Mouse (Mus musculus) right cerebral cortex, adult 2 months (tissue): ENCODE results near the gene Anxa2.
A peak's percentile ranks its signal among the peaks of the same experiment; 100 is the strongest.

Experiments
- DNase-seq, 2 experiments: peaks; one replicate each; pipeline ENCODE4 v3.0.0; 2021 to 2022; ENCODE audit warnings: low spot score in 2 of 2

The Anxa2 gene

GRCm38 (mm10) chr9:69458982-69459381, 5.6 kb downstream of the Anxa2 start:
- DNase-seq = no peak

DNA sequence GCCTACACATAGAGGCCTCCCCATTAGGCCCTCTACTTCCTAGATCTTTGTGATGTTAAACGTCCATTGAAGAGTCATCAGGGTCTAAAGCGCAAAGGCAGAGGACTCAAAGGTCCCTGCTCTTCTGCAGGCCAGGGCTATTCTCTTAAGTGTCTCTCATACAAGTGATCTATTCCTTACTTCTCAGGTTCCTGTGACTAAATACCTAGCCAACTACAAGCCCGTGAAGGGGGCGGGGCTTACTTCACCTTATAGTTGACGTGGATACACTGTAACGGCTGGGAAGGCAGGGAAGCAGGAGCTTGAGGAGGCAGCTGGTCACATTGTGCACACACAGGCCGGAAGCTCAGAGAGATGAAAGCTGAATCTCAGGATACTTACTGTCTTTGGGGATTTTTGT, 6.5 kb downstream of the Anxa2 start:
- no peak for DNase-seq

DNA sequence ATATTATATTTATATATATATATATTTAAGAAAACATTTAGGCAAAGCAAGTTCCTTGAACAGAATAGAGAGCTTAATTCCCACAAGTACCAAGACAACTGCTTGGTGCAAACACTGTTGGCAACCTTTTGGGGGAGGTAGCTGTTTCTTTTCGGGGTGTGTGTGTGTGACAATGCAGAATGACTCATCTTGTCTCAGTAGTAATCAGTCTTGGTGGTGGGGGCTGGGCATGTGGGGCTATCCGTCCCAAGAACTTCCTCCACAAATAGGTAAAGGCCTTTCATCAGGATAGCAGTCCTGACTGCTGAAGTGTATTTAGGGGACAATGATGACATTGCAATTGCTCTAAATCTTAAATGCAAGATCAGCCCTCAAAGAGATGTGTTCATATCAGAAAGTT, 9.6 kb downstream of the Anxa2 start:
- no peak for DNase-seq

DNA sequence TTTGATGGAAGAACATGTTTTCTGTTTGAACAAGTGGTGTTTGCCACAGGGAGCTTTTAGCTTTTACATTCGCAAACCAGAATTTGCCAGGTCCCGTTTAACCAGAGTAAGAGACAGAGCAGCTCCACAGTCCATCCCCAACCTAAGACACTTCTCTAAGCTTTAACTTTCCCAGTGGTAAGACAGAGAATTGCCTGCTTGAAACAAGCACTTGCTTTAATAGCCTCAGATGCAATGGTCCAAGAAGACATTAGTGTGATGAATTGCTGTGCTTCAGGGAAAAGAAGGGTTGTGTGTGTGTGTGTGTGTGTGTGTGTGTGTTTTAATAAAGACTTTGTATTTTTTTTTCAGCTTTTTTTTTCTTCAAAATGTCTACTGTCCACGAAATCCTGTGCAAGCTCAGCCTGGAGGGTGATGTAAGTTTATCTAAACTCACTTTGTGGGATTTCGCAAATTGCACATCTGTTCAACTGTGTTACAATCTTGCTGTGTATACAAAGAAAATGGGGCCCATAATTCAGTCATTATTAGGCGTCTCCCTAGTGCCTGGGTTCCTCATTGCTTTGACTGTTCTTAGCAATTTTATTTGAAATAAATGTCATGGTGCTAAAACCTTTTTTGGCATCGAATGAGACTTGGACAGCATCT, 10.8 kb downstream of the Anxa2 start:
- DNase-seq = no peak

- DNase-seq = no peak
Measured at GRCm38 (mm10) chr9:69466098-69466497, 12.7 kb downstream of the Anxa2 start.

DNA sequence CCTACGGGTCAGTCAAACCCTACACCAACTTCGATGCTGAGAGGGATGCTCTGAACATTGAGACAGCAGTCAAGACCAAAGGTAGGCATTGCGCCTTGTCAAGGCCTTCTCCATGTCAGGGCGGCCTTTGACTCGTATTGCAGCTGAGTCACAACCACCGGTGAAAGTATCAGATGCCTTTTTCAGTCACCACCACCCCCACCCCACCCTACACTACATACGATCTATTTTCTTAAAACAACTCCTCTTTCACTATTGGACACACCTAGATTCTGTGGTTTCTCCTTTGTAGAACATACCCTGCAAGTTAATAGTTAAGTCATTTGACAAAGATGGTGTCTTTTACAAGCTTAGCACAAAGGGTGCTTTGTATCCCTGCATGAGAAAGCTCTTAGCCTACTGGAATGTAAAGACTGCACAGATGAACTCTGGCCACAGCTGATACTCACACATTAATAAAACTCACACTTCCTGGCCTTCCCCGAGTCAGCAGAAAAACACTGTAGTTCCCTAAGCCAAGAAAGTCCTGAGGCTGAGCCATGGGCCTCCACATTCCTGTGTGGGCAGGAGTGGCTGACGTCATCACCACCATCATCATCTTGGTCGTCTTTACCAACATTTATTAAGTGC, 14.0 kb downstream of the Anxa2 start:
- no peak for DNase-seq

GRCm38 (mm10) chr9:69468991-69469390, 15.6 kb downstream of the Anxa2 start:
- no peak for DNase-seq

GRCm38 (mm10) chr9:69470362-69470761, 16.9 kb downstream of the Anxa2 start:
- DNase-seq = no peak

DNA sequence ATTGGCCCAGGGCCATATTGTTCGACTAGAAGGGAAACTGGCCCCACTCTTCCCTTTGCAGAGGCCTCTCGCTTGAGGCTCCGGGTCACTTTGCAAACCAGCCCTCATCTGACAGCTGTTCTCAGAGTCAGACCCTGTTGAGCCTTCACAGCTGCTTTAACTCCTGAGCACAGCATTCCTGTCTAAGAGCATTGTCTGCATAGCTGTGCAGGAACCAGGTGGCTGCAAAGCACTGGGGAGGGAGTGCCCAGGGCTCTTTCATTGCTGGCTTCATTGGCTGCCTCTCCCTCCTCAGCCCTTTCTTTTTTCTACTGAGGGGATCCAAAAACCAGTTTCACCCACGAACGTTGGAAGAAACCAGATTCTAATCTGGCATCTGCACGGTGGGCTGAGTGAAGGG, 17.5 kb downstream of the Anxa2 start:
- DNase-seq = no peak

DNA sequence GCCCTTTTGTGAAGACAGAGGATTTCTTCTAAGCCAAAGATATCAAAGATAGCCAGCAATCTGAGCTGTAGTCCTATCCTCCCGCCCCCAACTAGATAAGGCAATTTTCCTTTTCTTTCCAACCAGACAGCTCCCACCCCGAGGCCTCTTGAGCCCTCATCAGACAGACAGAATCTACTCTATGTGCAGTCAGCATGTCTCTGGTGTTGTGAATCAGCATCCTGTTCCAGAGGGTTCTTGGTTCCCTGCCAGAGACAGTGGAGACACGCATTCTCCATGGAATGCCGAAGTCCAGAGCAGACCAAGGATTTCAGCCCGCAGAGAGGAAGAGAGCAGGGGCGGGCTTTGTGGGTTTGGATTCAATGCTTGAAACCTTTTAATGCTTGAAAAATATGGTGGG, 19.3 kb downstream of the Anxa2 start:
- DNase-seq = no peak

DNA sequence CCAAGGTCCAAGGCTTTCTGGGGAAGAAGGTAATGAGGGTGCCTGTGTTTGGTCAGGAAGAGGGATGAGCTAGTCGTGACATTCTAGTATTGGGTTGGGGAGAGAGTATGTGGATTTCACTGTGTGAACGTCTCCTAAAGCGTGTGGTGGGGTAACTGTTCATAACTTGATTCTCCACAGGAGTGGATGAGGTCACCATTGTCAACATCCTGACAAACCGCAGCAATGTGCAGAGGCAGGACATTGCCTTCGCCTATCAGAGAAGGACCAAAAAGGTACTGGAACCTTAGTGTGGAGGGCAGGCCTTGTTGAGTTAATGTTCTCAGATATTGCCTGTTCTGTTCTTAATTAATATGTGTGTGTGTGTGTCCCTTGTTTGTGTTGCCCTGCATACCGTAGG, 22.5 kb downstream of the Anxa2 start:
- DNase-seq = no peak

- DNase-seq = no peak
Measured at GRCm38 (mm10) chr9:69477195-69477823, 23.9 kb downstream of the Anxa2 start.

- no peak for DNase-seq
Measured at GRCm38 (mm10) chr9:69477824-69478222, 24.4 kb downstream of the Anxa2 start.

DNA sequence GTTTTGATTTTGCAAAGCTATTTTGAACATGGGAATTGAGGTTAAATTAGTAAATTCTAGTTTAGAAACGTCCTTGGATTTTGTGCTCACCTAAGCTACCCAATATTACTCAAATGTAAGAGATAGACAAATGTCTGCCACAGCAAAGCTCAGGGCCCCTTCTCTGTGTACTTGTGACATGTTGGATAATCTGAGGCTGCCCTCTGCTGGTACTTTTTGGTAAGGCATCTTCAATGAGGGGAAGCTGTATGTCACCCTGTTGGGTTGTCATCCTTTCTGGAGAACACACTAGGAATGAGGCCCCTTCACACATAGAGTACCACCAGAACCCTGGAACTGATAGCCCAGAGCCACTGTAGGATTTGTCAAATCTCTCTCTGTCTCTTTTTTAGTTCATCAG, 26.9 kb downstream of the Anxa2 start:
- peak; percentile 91 to 94 for DNase-seq

GRCm38 (mm10) chr9:69483811-69484210, 30.4 kb downstream of the Anxa2 start:
- DNase-seq = no peak

DNA sequence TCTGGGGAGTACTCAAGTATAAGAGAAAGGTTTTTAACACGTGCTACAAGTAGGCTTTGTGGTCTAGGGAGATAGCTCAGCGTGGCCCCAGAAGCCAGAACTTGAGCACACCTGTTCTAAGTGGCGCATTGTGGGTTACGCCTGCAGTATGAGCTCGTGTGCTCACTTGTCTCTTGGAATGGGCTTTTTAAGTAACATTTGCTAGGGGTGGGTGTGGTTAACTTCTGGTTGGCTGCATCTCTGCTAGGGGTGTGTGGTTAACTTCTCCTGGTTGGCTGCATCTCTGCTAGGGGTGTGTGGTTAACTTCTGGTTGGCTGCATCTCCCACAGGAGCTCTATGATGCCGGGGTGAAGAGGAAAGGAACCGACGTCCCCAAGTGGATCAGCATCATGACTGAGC, 32.7 kb downstream of the Anxa2 start:
- no peak for DNase-seq

DNA sequence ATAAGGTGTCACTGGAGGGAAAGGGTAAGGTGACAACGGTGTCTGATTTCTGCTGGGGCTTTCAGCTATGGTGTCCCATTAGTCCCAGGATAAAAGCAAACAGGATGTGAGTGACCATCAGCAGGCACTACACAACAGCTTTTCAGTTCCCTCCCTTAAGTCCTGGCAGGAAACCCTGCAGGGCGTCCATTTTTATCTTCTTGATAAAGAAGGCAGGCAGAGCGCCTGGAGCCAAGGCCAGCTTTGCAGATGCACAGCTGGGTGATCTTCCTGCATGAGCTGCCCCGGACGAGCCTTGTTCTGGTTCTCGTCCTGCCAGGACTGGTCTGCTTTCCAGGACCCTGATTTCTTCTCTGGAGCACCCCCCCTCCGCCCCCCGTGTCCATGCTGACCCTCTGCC, 35.1 kb downstream of the Anxa2 start:
- DNase-seq = no peak

DNA sequence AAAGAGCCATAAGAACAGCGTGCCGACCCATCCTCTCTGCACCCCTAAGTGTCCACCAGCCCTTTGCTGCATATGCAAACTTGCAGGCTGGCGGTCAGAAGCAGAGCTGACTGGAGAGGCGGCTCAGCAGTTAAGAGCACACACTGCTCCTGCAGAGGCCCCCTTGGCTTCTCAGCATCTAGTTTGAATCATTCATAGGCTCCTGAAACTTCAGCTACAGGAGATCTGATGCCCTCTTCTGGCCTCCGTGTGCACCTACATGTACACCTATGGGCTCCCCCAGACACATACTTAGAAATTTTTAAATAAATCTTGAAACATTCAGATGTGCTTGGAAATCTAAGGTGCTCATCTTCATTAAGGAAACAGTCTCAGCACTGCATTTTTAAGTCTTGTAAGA, 35.6 kb downstream of the Anxa2 start:
- no peak for DNase-seq

GRCm38 (mm10) chr9:69492809-69493208, 39.4 kb downstream of the Anxa2 start:
- DNase-seq = no peak

DNA sequence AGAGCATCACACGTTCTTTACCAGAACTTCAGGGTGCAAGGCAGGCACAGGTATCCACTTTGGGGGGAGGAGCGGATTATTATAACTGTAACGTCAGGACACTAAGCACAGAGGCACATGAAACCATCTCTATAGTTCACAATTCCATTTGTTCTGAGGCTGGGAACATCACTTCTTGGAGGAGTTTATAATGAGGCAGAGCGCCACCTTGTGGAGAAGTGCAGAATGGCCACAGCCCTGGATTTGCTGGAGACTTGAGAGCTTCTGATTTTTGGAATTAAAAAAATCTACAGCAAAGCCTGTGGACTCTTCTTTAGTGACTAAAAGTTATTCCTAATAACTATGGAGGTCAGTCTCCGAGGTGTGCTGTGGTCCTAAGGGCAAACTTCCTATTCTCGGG, 49.1 kb downstream of the Anxa2 start:
- DNase-seq = peak; percentile 85

GRCm38 (mm10) chr9:69505611-69506010, 52.2 kb downstream of the Anxa2 start:
- peak in 1 of 2 experiments; percentile 53 for DNase-seq

DNA sequence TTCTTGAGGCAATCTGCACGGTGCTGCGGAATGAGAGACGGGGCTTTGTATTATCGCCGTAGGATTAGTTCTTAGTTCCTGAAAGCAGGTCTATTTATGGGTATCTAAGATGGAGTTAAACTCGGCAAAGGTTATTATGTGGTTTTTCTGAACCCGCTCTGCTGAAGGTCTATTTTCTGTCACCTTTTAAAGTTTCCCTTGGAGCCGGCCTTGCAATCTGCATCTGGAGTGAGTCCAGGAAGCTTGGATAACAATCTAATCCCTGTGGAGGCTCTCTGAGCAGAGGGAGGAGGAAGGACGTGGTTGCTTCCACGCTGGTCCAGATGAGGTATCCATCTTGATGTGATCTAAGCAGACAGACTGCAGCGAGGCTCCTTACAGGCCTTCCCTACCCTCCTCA, 53.8 kb downstream of the Anxa2 start:
- no peak for DNase-seq

GRCm38 (mm10) chr9:69508016-69508415, 54.6 kb downstream of the Anxa2 start:
- DNase-seq = no peak
